8 mouse cellular contexts compared by ENCODE assay signal in the genomic region with DNA sequence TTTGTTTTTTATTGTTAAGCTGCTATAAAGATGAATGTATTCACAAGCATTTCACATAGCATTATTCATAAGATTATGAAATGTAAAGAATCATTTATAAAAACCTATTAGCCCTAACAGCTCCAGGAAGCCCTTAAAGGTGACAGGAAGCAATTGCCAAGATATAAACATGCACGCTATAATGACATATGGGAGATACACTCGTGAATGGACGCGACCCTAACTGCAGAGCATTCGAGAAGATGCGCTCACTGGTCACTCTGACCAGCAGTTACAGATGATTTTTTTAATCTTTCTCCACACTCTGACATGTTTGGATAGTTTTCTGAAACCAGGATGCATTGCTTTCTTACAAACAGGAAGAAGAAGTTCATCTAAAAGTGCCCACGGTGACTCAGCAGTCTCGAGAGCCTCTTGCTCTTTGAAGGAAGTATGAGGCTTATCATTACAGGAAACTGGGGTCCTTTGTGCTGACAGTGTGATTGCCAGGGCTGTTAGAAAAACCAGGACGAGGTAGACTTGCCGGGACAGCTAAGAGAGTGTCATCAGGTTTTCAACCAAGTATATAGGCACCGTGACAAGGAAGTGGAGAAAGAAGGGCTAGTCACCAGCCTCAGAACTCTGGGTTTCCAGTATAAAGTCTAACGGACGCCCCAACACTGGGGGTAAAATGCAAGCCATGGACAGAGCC. TPM values are rescaled to one million over a fixed set of nuclear protein-coding genes. Genes with fewer than 3 reads are reported as not detected.
DNase-seq lines count a peak whose midpoint lies in the region; ATAC-seq lines count a peak whose summit lies in the region.
"Had no signal": no experiment of that assay in that cellular context is flagged by ENCODE, and none has a peak within 500 bp of the region (broad histone marks: within the 10 kb centered on the region; RNA-seq: fewer than 3 reads in every experiment).

No protein-coding gene starts in this region.

- H3K27ac ChIP-seq in midbrain, embryonic 15.5 days: no peak overlapping the region

- H3K27me3 ChIP-seq in midbrain, embryonic 15.5 days (replicated peaks): no peaks in the 10 kb centered on the region

- H3K9me3 ChIP-seq in midbrain, embryonic 15.5 days: no peaks in the 10 kb centered on the region

- DNase-seq in CD4-positive, CD25-positive, alpha-beta regulatory T cell, adult 2 months (ENCODE audit: low read depth, low spot score): peak; percentile 63
- peak; percentile 53 for DNase-seq in NIH3T3 (ENCODE audit: low read depth)
- DNase-seq in frontal cortex, postnatal 36 days (ENCODE audit: low spot score in 2 of 2): no peak
- no peak for DNase-seq in layer of hippocampus, postnatal 36 days

- no peak overlapping the region for H3K9ac ChIP-seq in midbrain, embryonic 15.5 days

- H3K4me2 ChIP-seq in midbrain, embryonic 15.5 days: no peak overlapping the region

- 85% methylated on average over 13 of the region's 13 CpGs for WGBS in midbrain, embryonic 15.5 days

- no peak overlapping the region for H3K4me3 ChIP-seq in midbrain, embryonic 15.5 days

- no peaks in the 10 kb centered on the region for H3K36me3 ChIP-seq in midbrain, embryonic 15.5 days (replicated peaks)

- no peaks in the 10 kb centered on the region for H3K4me1 ChIP-seq in midbrain, embryonic 15.5 days

- peak; percentile 95 for ATAC-seq in inflammation-experienced regulatory T-cells, adult 6 months
- ATAC-seq in megakaryocyte, adult 5-6 weeks (ENCODE audit: poor library complexity, severe bottlenecking): peak; percentile 87
- ATAC-seq in midbrain, embryonic 15.5 days (replicated peaks): no peak

RNA-seq across cellular contexts. Expression of a gene that starts 6.4 kb away (rescaled TPM):
- 10 to 100 TPM; 16.8 to 30.9 (median 17.3) TPM for polyA plus RNA-seq in inflammation-experienced regulatory T-cells, adult 6 months (2017; shearing (Covaris generic))
- 3.1 and 5.0 TPM in 2 replicates for total RNA-seq in megakaryocyte, adult 5-6 weeks (2015)
- 2.8 and 6.1 TPM in 2 replicates for total RNA-seq in megakaryocyte, adult 5-6 weeks (2017)
- 1.5 and 1.9 TPM in 2 replicates for polyA plus RNA-seq in midbrain, embryonic 15.5 days (2015; fragmentation: Nextera tagmentation; extraction: Ambion mirVana)
- 1 to 10 TPM; 1.8 to 2.4 TPM for total RNA-seq in layer of hippocampus, postnatal 36 days (2021)

RNA-seq across cellular contexts. Expression of a gene that starts 8.5 kb away (rescaled TPM):
- polyA plus RNA-seq in inflammation-experienced regulatory T-cells, adult 6 months (2017; shearing (Covaris generic)): 1 to 10 TPM; 5.7 to 6.7 (median 6.5) TPM
- 7.5 and 8.1 TPM in 2 replicates for total RNA-seq in megakaryocyte, adult 5-6 weeks (2015)
- 3.8 and 7.1 TPM in 2 replicates for total RNA-seq in megakaryocyte, adult 5-6 weeks (2017)
- 10.6 and 11.3 TPM in 2 replicates for polyA plus RNA-seq in midbrain, embryonic 15.5 days (2015; fragmentation: Nextera tagmentation; extraction: Ambion mirVana)
- 1 to 10 TPM; 5.9 to 7.5 TPM for total RNA-seq in layer of hippocampus, postnatal 36 days (2021)

RNA-seq across cellular contexts. Expression of a gene that starts 41.3 kb away (rescaled TPM):
- polyA plus RNA-seq in inflammation-experienced regulatory T-cells, adult 6 months (2017; shearing (Covaris generic)): 10 to 100 TPM; 15.2 to 23.5 (median 19.1) TPM
- total RNA-seq in megakaryocyte, adult 5-6 weeks (2015): 4.2 and 7.6 TPM in 2 replicates
- 19.6 and 27.5 TPM in 2 replicates for total RNA-seq in megakaryocyte, adult 5-6 weeks (2017)
- 15.5 and 16.1 TPM in 2 replicates for polyA plus RNA-seq in midbrain, embryonic 15.5 days (2015; fragmentation: Nextera tagmentation; extraction: Ambion mirVana)
- total RNA-seq in layer of hippocampus, postnatal 36 days (2021): 10 to 100 TPM; 35.1 to 36.5 TPM

RNA-seq across cellular contexts. Expression of a gene that starts 50.6 kb away (rescaled TPM):
- not detected for polyA plus RNA-seq in inflammation-experienced regulatory T-cells, adult 6 months (2017; shearing (Covaris generic))
- total RNA-seq in megakaryocyte, adult 5-6 weeks (2015): not detected in 2 replicates
- total RNA-seq in megakaryocyte, adult 5-6 weeks (2017): not detected in 2 replicates
- polyA plus RNA-seq in midbrain, embryonic 15.5 days (2015; fragmentation: Nextera tagmentation; extraction: Ambion mirVana): not detected in 2 replicates
- not detected for total RNA-seq in layer of hippocampus, postnatal 36 days (2021)
- polyA plus RNA-seq: gonadal fat pad, adult 2 months had no signal

Comparison
In these comparisons a context has a peak if more than half of its experiments do, and no peak if none do; other contexts are left out.
1. DNase-seq: peak in CD4-positive, CD25-positive, alpha-beta regulatory T cell, adult 2 months (single experiment) and NIH3T3 (single experiment); none in frontal cortex, postnatal 36 days (0 of 2) and layer of hippocampus, postnatal 36 days (0 of 2).